Mouse (Mus musculus) midbrain, embryonic 16.5 days (tissue): ENCODE results near the gene Lypd5. TPM values are rescaled to one million over a fixed set of nuclear protein-coding genes. Genes with fewer than 3 reads are reported as not detected.

Source experiments
- ATAC-seq: fragments of 200-750 bp; cut with Nextera tagmentation; 2 replicates; pipeline ENCODE4 v1.8.0; 2017; ENCODE audit warnings: moderate TSS enrichment
- H3K27ac ChIP-seq: fragments of 300-500 bp; sonication (generic); 2 replicates; pipeline ENCODE4 v1.5.1; 2014; ENCODE audit warnings: mild to moderate bottlenecking, low read length, mixed read lengths
- H3K27me3 ChIP-seq: fragments of 300-500 bp; sonication (generic); 2 replicates; pipeline ENCODE4 v1.6.1; 2014; ENCODE audit warnings: low read depth, low read length, mixed read lengths; ENCODE audit not compliant: control insufficient read depth, insufficient read depth
- H3K36me3 ChIP-seq: fragments of 300-500 bp; sonication (generic); 2 replicates; pipeline ENCODE4 v1.6.1; 2014; ENCODE audit warnings: mild to moderate bottlenecking, low read length, moderate library complexity, mixed read lengths; ENCODE audit not compliant: control insufficient read depth, insufficient read depth
- H3K4me1 ChIP-seq: fragments of 300-500 bp; sonication (generic); 2 replicates; pipeline ENCODE4 v1.6.1; 2014; ENCODE audit warnings: mild to moderate bottlenecking, low read length, mixed read lengths; ENCODE audit not compliant: control insufficient read depth, insufficient read depth
- H3K4me2 ChIP-seq: fragments of 300-500 bp; sonication (generic); 2 replicates; pipeline ENCODE4 v1.6.1; 2014; ENCODE audit warnings: mild to moderate bottlenecking, low read length, mixed read lengths
- H3K4me3 ChIP-seq: fragments of 300-500 bp; sonication (generic); 2 replicates; pipeline ENCODE4 v1.5.1; 2014; ENCODE audit warnings: low read depth, mild to moderate bottlenecking, low read length, moderate library complexity, mixed read lengths
- H3K9ac ChIP-seq: fragments of 300-500 bp; sonication (generic); 2 replicates; pipeline ENCODE4 v1.6.1; 2014; ENCODE audit warnings: low read depth, low read length, mixed read lengths
- H3K9me3 ChIP-seq: fragments of 300-500 bp; sonication (generic); replicated peaks from 2 replicates; pipeline ENCODE4 v1.6.1; 2014; ENCODE audit warnings: mild to moderate bottlenecking, low read length, mixed read lengths; ENCODE audit not compliant: control insufficient read depth, poor library complexity, severe bottlenecking
- WGBS: fragments of 180-500 bp; shearing (Covaris S2); extraction: QIAGEN DNeasy Blood & Tissue Kit; methylation state at CpG from one replicate; pipeline ENCODE4 v1.1.7; 2014; 5-methylcytosine and 5-hydroxymethylcytosine counted together
- polyA plus RNA-seq: library from polyadenylated mRNA; unstranded; fragments of >200 nt; fragmentation: Nextera tagmentation; extraction: Ambion mirVana; gene quantifications from 2 replicates; pipeline ENCODE4 v1.2.1, GENCODE M21; 2015

Gene Lypd5
- polyA plus RNA-seq, 1 experiment from 2014 or later, result not detected

GRCm38 (mm10) chr7:24355646-24356045, 6.7 kb downstream of the Lypd5 start:
- Histone ChIP-seq H3K4me3 (no peak overlapping the region), H3K4me2 (no peak overlapping the region), H3K27ac (no peak overlapping the region), H3K36me3 (no peaks in the 10 kb centered on the region), H3K9ac (no peak overlapping the region), H3K27me3 (no peaks in the 10 kb centered on the region; the same call in 1 of the 2 replicates), H3K4me1 (no peaks in the 10 kb centered on the region), H3K9me3 (no peaks in the 10 kb centered on the region)
- 90% methylated on average over 6 of the region's 6 CpGs for WGBS
- ATAC-seq, result no peak

GRCm38 (mm10) chr7:24356081-24356480, 7.1 kb downstream of the Lypd5 start:
- ATAC-seq, result no peak
- Histone ChIP-seq H3K27ac (no peak overlapping the region), H3K4me3 (no peak overlapping the region), H3K4me2 (no peak overlapping the region), H3K27me3 (no peaks in the 10 kb centered on the region; the same call in 1 of the 2 replicates), H3K9ac (no peak overlapping the region), H3K36me3 (no peaks in the 10 kb centered on the region), H3K9me3 (no peaks in the 10 kb centered on the region), H3K4me1 (no peaks in the 10 kb centered on the region)
- 82% methylated on average over 10 of the region's 10 CpGs for WGBS

- no peak for ATAC-seq
- no peak overlapping the region for H3K4me3 ChIP-seq
- no peak overlapping the region for H3K27ac ChIP-seq
- H3K36me3 ChIP-seq, result no peaks in the 10 kb centered on the region
- H3K4me2 ChIP-seq, result no peak overlapping the region
- no peaks in the 10 kb centered on the region for H3K4me1 ChIP-seq
- no peaks in the 10 kb centered on the region for H3K9me3 ChIP-seq
- WGBS, result 47% methylated on average over 4 of the region's 4 CpGs
- H3K27me3 ChIP-seq, result no peaks in the 10 kb centered on the region; the same call in 1 of the 2 replicates
- H3K9ac ChIP-seq, result no peak overlapping the region
Observed at GRCm38 (mm10) chr7:24357899-24358298, 8.9 kb downstream of the Lypd5 start.

GRCm38 (mm10) chr7:24359269-24359668, 10.3 kb downstream of the Lypd5 start:
- Histone ChIP-seq H3K4me1 (no peaks in the 10 kb centered on the region), H3K9me3 (no peaks in the 10 kb centered on the region), H3K27ac (no peak overlapping the region), H3K4me2 (no peak overlapping the region), H3K9ac (no peak overlapping the region), H3K36me3 (no peaks in the 10 kb centered on the region), H3K4me3 (no peak overlapping the region), H3K27me3 (no peaks in the 10 kb centered on the region)
- WGBS, result 30% methylated on average over 9 of the region's 9 CpGs
- ATAC-seq, result no peak

GRCm38 (mm10) chr7:24361001-24361400, 12.0 kb downstream of the Lypd5 start:
- Histone ChIP-seq H3K27ac (no peak overlapping the region), H3K9ac (no peak overlapping the region), H3K4me1 (no peaks in the 10 kb centered on the region), H3K9me3 (no peaks in the 10 kb centered on the region), H3K27me3 (no peaks in the 10 kb centered on the region), H3K4me3 (no peak overlapping the region), H3K4me2 (no peak overlapping the region), H3K36me3 (no peaks in the 10 kb centered on the region)
- no peak for ATAC-seq
- 67% methylated on average over 4 of the region's 4 CpGs for WGBS

- Histone ChIP-seq H3K9ac (no peak overlapping the region), H3K4me1 (no peaks in the 10 kb centered on the region), H3K4me3 (no peak overlapping the region), H3K27ac (no peak overlapping the region), H3K27me3 (no peaks in the 10 kb centered on the region), H3K36me3 (no peaks in the 10 kb centered on the region), H3K4me2 (no peak overlapping the region), H3K9me3 (no peaks in the 10 kb centered on the region)
- ATAC-seq, result no peak
- 20% methylated on average over 6 of the region's 7 CpGs for WGBS
Observed at GRCm38 (mm10) chr7:24363228-24363627, 14.2 kb downstream of the Lypd5 start.

GRCm38 (mm10) chr7:24364827-24365226, 15.8 kb downstream of the Lypd5 start:
- WGBS, result 25% methylated on average over 10 of the region's 10 CpGs
- H3K9me3 ChIP-seq, result no peaks in the 10 kb centered on the region
- no peaks in the 10 kb centered on the region for H3K27me3 ChIP-seq
- H3K36me3 ChIP-seq, result no peaks in the 10 kb centered on the region
- H3K9ac ChIP-seq, result peak overlapping the region; percentile 33; the same call in 1 of the 2 replicates
- no peak overlapping the region for H3K4me2 ChIP-seq
- no peak overlapping the region for H3K4me3 ChIP-seq
- no peak overlapping the region for H3K27ac ChIP-seq
- ATAC-seq, result peak; percentile 82
- H3K4me1 ChIP-seq, result no peaks in the 10 kb centered on the region

- Histone ChIP-seq H3K27ac (no peak overlapping the region), H3K36me3 (no peaks in the 10 kb centered on the region), H3K4me3 (no peak overlapping the region), H3K27me3 (no peaks in the 10 kb centered on the region), H3K4me1 (no peaks in the 10 kb centered on the region), H3K4me2 (no peak overlapping the region), H3K9me3 (no peaks in the 10 kb centered on the region), H3K9ac (peak overlapping the region; percentile 33; the same call in 1 of the 2 replicates)
- WGBS, result 75% methylated on average over 5 of the region's 5 CpGs
- peak; percentile 39 for ATAC-seq
Observed at GRCm38 (mm10) chr7:24365258-24366014, 16.4 kb downstream of the Lypd5 start.

- H3K27me3 ChIP-seq, result no peaks in the 10 kb centered on the region
- ATAC-seq, result no peak
Observed at GRCm38 (mm10) chr7:24366716-24367632, 18.0 kb downstream of the Lypd5 start.

More at GRCm38 (mm10) chr7:24366716-24367632, 18.0 kb downstream of the Lypd5 start:
- WGBS, result 86% methylated on average over 15 of the region's 15 CpGs
- no peaks in the 10 kb centered on the region for H3K36me3 ChIP-seq
- no peak overlapping the region for H3K4me3 ChIP-seq
- H3K4me2 ChIP-seq, result no peak overlapping the region
- H3K27ac ChIP-seq, result no peak overlapping the region
- no peak overlapping the region for H3K9ac ChIP-seq
- H3K4me1 ChIP-seq, result no peaks in the 10 kb centered on the region
- H3K9me3 ChIP-seq, result no peaks in the 10 kb centered on the region
